Mouse (Mus musculus): ENCODE data around the gene Prn. TPM values are rescaled to one million over a fixed set of nuclear protein-coding genes. Genes with fewer than 3 reads are reported as not detected.

Gene Prn
- polyA plus RNA-seq, 1 experiment from 2014 or later = not detected

GRCm38 (mm10) chr2:131888233-131888632, 21.5 kb upstream of the Prn start:
- no peak overlapping the region for H3K9ac ChIP-seq
- ATAC-seq (ENCODE audit: low FRiP score) = no peak
- H3K36me3 ChIP-seq (replicated peaks) = no peaks in the 10 kb centered on the region
- no peak overlapping the region for H3K4me2 ChIP-seq
- no peaks in the 10 kb centered on the region for H3K9me3 ChIP-seq
- WGBS = 76% methylated on average over 7 of the region's 7 CpGs
- H3K27me3 ChIP-seq = no peaks in the 10 kb centered on the region
- H3K4me3 ChIP-seq (replicated peaks) = no peak overlapping the region
- H3K27ac ChIP-seq = no peak overlapping the region
- H3K4me1 ChIP-seq = peaks cover 30% of the 10 kb centered on the region

DNA sequence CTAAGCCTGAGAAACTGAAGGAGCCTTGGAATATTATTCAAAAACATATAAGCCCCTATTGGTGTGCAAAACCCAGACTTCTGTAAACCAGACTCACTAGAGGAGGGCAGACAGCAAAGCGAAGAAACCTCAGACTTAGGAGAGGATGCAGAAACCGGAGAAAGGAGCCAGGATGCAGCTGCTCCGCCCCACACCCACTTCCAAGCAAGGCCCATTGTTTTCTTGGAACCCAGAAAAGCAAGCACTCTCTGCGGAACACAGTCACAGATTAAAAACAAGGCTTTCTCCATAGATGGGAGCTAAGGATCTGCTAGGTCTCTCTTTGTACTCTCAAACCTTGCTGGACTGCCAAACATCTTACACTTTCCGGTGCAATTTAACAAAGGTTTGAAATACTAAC, 17.2 kb upstream of the Prn start:
- peaks cover 25% of the 10 kb centered on the region for H3K4me1 ChIP-seq
- ATAC-seq (ENCODE audit: low FRiP score) = no peak
- no peaks in the 10 kb centered on the region for H3K36me3 ChIP-seq (replicated peaks)
- H3K27ac ChIP-seq = no peak overlapping the region
- H3K4me2 ChIP-seq = no peak overlapping the region
- 25% methylated on average over 5 of the region's 5 CpGs for WGBS
- H3K4me3 ChIP-seq (replicated peaks) = no peak overlapping the region
- H3K27me3 ChIP-seq = no peaks in the 10 kb centered on the region
- H3K9me3 ChIP-seq = no peaks in the 10 kb centered on the region
- no peak overlapping the region for H3K9ac ChIP-seq

DNA sequence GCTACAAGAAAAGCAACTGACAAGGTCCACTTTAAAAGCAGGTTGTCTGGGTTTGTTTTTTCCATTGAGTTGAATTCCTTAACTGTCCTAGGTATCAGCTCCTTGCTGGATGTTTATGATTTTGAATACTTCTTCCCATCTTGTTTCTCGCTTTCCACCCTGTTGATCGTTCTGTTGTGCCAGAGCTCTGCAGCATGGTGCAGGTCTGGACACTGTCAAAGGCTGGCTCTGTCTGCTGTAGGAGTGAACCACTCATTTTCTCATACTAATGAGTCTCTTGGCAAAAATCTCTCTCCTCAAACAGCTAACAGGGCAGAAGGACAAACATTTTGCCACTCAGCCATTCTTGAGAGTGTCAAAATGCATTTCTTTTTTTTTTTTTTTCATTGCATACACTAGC, 14.7 kb upstream of the Prn start:
- Histone ChIP-seq H3K9me3 (no peaks in the 10 kb centered on the region), H3K27me3 (no peaks in the 10 kb centered on the region), H3K4me3 (replicated peaks) (no peak overlapping the region), H3K4me1 (peaks cover 13% of the 10 kb centered on the region), H3K27ac (no peak overlapping the region), H3K36me3 (replicated peaks) (no peaks in the 10 kb centered on the region), H3K9ac (no peak overlapping the region), H3K4me2 (no peak overlapping the region)
- ATAC-seq (ENCODE audit: low FRiP score) = no peak
- WGBS = 89% methylated on average over 2 of the region's 2 CpGs

- H3K4me1 ChIP-seq = peaks cover 13% of the 10 kb centered on the region
- no peaks in the 10 kb centered on the region for H3K9me3 ChIP-seq
- 91% methylated on average over 4 of the region's 4 CpGs for WGBS
Observed at GRCm38 (mm10) chr2:131896011-131896410, 13.7 kb upstream of the Prn start.

DNA sequence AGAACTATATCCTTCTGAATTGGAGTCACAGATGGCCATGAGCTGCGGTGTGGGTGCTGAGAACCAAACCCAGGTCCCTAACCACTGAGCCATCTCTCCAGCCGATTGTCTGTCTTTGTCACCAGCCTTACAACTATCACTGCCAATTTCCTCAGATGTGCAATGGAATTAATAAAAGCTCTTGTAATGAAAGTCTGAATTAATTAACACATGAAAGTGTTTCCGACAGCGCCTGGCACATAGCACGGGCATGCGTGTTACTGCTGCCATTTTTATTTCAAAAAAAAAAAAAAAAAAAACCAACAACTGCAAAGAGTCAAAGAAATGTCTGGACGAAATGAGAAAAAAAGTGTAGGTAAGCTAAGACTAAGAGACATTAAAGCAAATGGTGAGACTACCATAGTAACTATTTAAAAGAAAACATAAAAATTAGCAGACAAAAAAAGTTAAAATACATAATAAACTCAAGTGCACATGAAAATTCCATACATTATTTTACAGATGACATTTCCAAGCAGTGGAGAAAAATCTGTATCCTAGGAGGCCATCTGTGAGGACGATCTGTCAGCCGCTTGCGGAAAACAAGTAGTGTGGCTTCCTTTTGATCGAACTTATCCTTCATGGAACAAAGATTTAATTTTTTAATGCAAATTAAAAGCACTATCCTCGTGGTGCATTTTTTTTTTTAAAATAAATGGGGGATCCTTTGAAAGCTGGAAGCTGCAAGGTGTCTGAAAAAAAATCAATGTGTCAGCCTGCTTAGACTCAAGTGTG, 12.2 kb upstream of the Prn start:
- no peak overlapping the region for H3K9ac ChIP-seq
- ATAC-seq (ENCODE audit: low FRiP score) = no peak
- H3K4me3 ChIP-seq (replicated peaks) = no peak overlapping the region
- peaks cover 4% of the 10 kb centered on the region for H3K4me1 ChIP-seq
- H3K36me3 ChIP-seq (replicated peaks) = no peaks in the 10 kb centered on the region
- H3K27ac ChIP-seq = no peak overlapping the region
- 91% methylated on average over 12 of the region's 12 CpGs for WGBS
- H3K4me2 ChIP-seq = no peak overlapping the region
- no peaks in the 10 kb centered on the region for H3K27me3 ChIP-seq
- H3K9me3 ChIP-seq = no peaks in the 10 kb centered on the region

More at GRCm38 (mm10) chr2:131896011-131896410, 13.7 kb upstream of the Prn start:
- H3K36me3 ChIP-seq (replicated peaks) = no peaks in the 10 kb centered on the region
- H3K4me3 ChIP-seq (replicated peaks) = no peak overlapping the region
- H3K4me2 ChIP-seq = no peak overlapping the region
- no peak for ATAC-seq (ENCODE audit: low FRiP score)
- H3K27me3 ChIP-seq = no peaks in the 10 kb centered on the region
- no peak overlapping the region for H3K9ac ChIP-seq
- H3K27ac ChIP-seq = no peak overlapping the region

- H3K4me2 ChIP-seq = no peak overlapping the region
- H3K36me3 ChIP-seq (replicated peaks) = no peaks in the 10 kb centered on the region
- H3K4me3 ChIP-seq (replicated peaks) = no peak overlapping the region
- no peaks in the 10 kb centered on the region; the same call in 1 of the 2 replicates for H3K27me3 ChIP-seq
- no peak overlapping the region for H3K27ac ChIP-seq
- no peak overlapping the region for H3K9ac ChIP-seq
- H3K9me3 ChIP-seq = no peaks in the 10 kb centered on the region
- no peaks in the 10 kb centered on the region for H3K4me1 ChIP-seq
- no peak for ATAC-seq (ENCODE audit: low FRiP score)
- WGBS = 58% methylated on average over 3 of the region's 3 CpGs
Observed at GRCm38 (mm10) chr2:131902423-131902822, 7.3 kb upstream of the Prn start.

- H3K9me3 ChIP-seq = no peaks in the 10 kb centered on the region
- H3K4me1 ChIP-seq = no peaks in the 10 kb centered on the region
- H3K4me3 ChIP-seq (replicated peaks) = no peak overlapping the region
- WGBS = 63% methylated on average over 8 of the region's 8 CpGs
- no peak overlapping the region for H3K27ac ChIP-seq
- ATAC-seq (ENCODE audit: low FRiP score) = no peak
- H3K27me3 ChIP-seq = no peaks in the 10 kb centered on the region; the same call in 1 of the 2 replicates
- H3K9ac ChIP-seq = no peak overlapping the region
- no peaks in the 10 kb centered on the region for H3K36me3 ChIP-seq (replicated peaks)
- no peak overlapping the region for H3K4me2 ChIP-seq
Observed at GRCm38 (mm10) chr2:131902867-131903266, 6.9 kb upstream of the Prn start.

GRCm38 (mm10) chr2:131905025-131905424, 4.7 kb upstream of the Prn start:
- WGBS = 65% methylated on average over 5 of the region's 5 CpGs
- H3K4me1 ChIP-seq = no peaks in the 10 kb centered on the region; the same call in 1 of the 2 replicates
- no peaks in the 10 kb centered on the region for H3K36me3 ChIP-seq (replicated peaks)
- no peak overlapping the region for H3K27ac ChIP-seq
- no peak for ATAC-seq (ENCODE audit: low FRiP score)
- H3K4me3 ChIP-seq (replicated peaks) = no peak overlapping the region
- H3K9me3 ChIP-seq = no peaks in the 10 kb centered on the region
- H3K4me2 ChIP-seq = no peak overlapping the region
- no peak overlapping the region for H3K9ac ChIP-seq
- peaks cover 4% of the 10 kb centered on the region; the same call in 1 of the 2 replicates for H3K27me3 ChIP-seq

DNA sequence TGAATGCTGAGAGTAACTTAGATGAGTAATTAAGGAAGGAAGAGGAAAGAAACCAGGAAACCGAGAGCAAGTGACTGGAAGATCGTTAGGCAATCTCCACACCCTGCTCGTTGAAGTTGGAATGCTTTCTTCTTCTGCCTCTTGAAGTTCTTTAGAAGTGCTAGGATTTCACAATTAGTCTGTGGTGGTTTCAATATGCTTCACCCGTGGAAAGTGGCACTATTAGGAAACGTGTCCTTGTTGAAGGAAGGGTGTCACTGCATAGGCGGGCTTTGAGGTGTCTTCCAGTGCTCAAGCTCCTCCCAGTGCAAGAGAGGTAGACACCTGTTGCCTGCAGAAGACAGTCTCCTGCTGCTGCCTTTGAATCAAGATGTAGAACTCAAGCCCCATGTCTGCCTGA, 4.0 kb upstream of the Prn start:
- H3K9ac ChIP-seq = no peak overlapping the region
- H3K4me1 ChIP-seq = peaks cover 7% of the 10 kb centered on the region
- H3K4me2 ChIP-seq = no peak overlapping the region
- H3K27ac ChIP-seq = no peak overlapping the region
- 61% methylated on average over 6 of the region's 6 CpGs for WGBS
- ATAC-seq (ENCODE audit: low FRiP score) = no peak
- no peaks in the 10 kb centered on the region for H3K9me3 ChIP-seq
- H3K36me3 ChIP-seq (replicated peaks) = no peaks in the 10 kb centered on the region
- H3K27me3 ChIP-seq = peaks cover 4% of the 10 kb centered on the region; the same call in 1 of the 2 replicates
- no peak overlapping the region for H3K4me3 ChIP-seq (replicated peaks)

GRCm38 (mm10) chr2:131906266-131906665, 3.5 kb upstream of the Prn start:
- no peak for ATAC-seq (ENCODE audit: low FRiP score)
- no peak overlapping the region for H3K27ac ChIP-seq
- 89% methylated on average over 3 of the region's 3 CpGs for whole genome bisulfite sequencing

DNA sequence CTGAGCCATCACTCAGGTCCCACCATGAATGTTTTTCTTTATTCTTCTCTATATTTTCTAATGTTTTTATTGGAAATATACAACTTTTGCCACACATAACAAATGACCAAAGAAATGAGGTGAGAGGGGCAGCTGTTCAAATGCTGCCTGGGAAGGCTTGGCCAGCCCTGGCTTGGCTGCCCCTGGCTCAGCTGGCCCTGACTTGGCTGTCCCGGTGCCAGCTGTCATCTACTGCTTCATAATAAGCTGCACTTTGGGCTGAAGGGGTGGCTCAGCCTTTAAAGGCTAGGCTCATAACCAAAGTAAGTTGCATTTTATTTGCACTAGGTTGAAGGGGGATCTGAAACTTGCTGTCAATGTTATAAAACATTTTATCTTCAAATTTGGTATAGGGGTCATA, 2.9 kb upstream of the Prn start:
- H3K9me3 ChIP-seq = no peaks in the 10 kb centered on the region
- H3K27me3 ChIP-seq = peaks cover 4% of the 10 kb centered on the region; the same call in 1 of the 2 replicates
- H3K27ac ChIP-seq = no peak overlapping the region
- H3K36me3 ChIP-seq (replicated peaks) = no peaks in the 10 kb centered on the region
- ATAC-seq (ENCODE audit: low FRiP score) = no peak
- no peak overlapping the region for H3K4me2 ChIP-seq
- WGBS = 85% methylated on average over 1 of the region's 1 CpGs
- no peak overlapping the region for H3K9ac ChIP-seq
- no peak overlapping the region for H3K4me3 ChIP-seq (replicated peaks)
- peaks cover 18% of the 10 kb centered on the region for H3K4me1 ChIP-seq

More at GRCm38 (mm10) chr2:131906266-131906665, 3.5 kb upstream of the Prn start:
- H3K9me3 ChIP-seq = no peaks in the 10 kb centered on the region
- H3K4me2 ChIP-seq = no peak overlapping the region
- H3K9ac ChIP-seq = no peak overlapping the region
- H3K4me1 ChIP-seq = peaks cover 12% of the 10 kb centered on the region
- H3K36me3 ChIP-seq (replicated peaks) = no peaks in the 10 kb centered on the region
- peaks cover 4% of the 10 kb centered on the region; the same call in 1 of the 2 replicates for H3K27me3 ChIP-seq
- no peak overlapping the region for H3K4me3 ChIP-seq (replicated peaks)

- no peak overlapping the region for H3K27ac ChIP-seq
- H3K9ac ChIP-seq = no peak overlapping the region
- peaks cover 22% of the 10 kb centered on the region for H3K4me1 ChIP-seq
- H3K27me3 ChIP-seq = peaks cover 4% of the 10 kb centered on the region; the same call in 1 of the 2 replicates
- H3K4me2 ChIP-seq = no peak overlapping the region
- no peaks in the 10 kb centered on the region for H3K36me3 ChIP-seq (replicated peaks)
- no peak overlapping the region for H3K4me3 ChIP-seq (replicated peaks)
- 84% methylated on average over 5 of the region's 5 CpGs for WGBS
- no peak for ATAC-seq (ENCODE audit: low FRiP score)
- no peaks in the 10 kb centered on the region for H3K9me3 ChIP-seq
Observed at GRCm38 (mm10) chr2:131907311-131907710, 2.4 kb upstream of the Prn start.

DNA sequence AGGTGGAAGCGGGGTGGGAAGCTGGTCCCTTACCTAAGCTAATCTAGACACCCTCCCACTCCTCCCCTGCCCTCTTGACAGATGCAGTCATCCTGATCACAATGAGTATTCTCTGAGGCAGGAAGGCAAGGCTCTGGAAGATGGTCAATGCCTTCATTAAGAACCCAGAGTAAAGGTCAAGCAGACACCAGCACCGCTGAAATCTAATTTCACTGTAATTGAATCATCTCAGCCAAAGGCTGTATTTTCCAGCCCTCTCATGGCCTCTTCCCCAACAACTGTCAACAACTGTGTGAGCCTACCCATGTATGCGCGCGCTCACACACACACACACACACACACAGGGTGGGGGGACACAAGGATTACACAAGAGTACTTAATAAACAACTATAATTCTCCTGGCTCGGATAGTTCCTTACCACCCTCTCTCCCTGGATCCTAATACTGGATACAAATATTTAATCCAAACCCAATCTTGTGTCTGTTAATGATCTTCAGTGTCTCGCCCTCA, 1.4 kb upstream of the Prn start:
- no peak overlapping the region for H3K27ac ChIP-seq
- peaks cover 4% of the 10 kb centered on the region; the same call in 1 of the 2 replicates for H3K27me3 ChIP-seq
- 84% methylated on average over 7 of the region's 7 CpGs for WGBS
- H3K4me1 ChIP-seq = peaks cover 25% of the 10 kb centered on the region
- no peak overlapping the region for H3K9ac ChIP-seq
- no peak for ATAC-seq (ENCODE audit: low FRiP score)
- H3K4me3 ChIP-seq (replicated peaks) = no peak overlapping the region
- H3K4me2 ChIP-seq = no peak overlapping the region
- H3K36me3 ChIP-seq (replicated peaks) = no peaks in the 10 kb centered on the region
- H3K9me3 ChIP-seq = no peaks in the 10 kb centered on the region
